Mouse (Mus musculus) neutrophil, adult 5-6 weeks (primary cell): Measurements from ENCODE around the gene Tbc1d14. TPM values are rescaled to one million over a fixed set of nuclear protein-coding genes. Genes with fewer than 3 reads are reported as not detected.

Source experiments
- ATAC-seq: fragments of 151-379, 151-347 bp; 2 replicates; pipeline ENCODE4 v1.8.0; 2017; ENCODE audit warnings: mild to moderate bottlenecking, moderate TSS enrichment; ENCODE audit not compliant: insufficient number of reproducible peaks, poor library complexity, low FRiP score, severe bottlenecking; ENCODE audit errors: extremely low read depth
- total RNA-seq: library from RNA; stranded (forward); fragments of 200-1000 nt; gene quantifications from 2 replicates; pipeline ENCODE4 v1.2.3, GENCODE M21; 2017

Gene Tbc1d14
- total RNA-seq, 1 experiment from 2014 or later = 141 TPM

DNA sequence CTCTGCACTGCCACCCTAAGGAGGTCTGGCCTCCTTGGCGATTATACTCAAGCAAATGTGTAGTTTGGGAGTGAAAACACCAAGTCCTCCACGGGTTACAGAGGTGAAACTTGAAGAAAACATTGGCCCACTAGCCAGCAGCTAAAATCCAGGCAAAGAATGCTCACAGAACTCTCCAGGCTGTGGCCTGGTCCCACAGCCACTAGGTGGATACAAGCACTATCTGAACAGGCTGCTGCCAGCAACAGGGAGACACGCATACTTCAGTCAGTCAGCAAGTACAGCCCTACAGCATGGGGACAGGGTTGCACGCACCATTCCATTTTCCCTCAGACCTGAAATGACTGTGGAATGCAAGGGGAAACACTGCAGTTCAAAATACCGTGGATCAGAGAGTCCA is 66.8 kb downstream of the Tbc1d14 start:
- peak; percentile 49; the same call in 1 of the 2 replicates for ATAC-seq

DNA sequence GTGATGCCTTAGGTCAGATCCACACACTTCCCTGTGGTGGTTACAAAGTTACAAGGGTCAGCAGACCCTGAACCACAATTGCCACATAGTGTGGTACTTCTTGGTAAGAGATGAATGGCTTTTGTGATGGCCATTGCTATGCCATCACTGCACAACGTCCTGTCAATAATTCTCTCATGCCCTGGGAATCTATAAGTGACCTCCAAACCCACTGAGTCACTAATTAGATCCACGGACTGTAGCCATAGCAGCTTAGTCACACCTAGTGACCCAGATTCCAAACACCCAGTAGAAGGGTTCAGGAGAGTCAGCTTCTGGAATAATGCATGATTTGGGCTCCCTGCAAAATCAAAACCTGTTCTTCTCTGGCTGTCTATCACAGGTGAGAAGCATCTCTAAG is 67.9 kb downstream of the Tbc1d14 start:
- ATAC-seq = no peak

DNA sequence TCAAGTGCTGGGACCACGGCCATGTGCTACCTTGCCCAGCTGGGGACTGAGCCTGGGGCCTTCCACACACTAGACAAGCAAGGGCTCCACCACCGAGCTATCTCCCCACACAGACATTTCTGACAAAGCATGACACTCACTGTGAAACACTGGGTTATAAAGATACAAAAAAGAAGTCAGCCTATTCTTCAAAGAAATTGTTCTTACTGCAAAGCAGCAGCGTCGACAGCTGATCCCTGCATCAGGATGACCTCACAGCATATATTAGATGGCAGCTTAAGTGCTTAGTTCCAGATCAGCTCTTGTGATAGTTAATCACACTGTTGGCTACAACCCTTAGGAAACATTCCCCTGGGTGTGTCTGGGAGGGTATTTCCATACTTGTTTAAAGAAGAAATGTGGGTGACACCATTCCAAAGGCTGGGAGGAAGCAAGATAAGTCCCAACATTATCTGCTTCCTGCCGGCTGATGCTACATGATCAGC is 69.8 kb downstream of the Tbc1d14 start:
- ATAC-seq = no peak

DNA sequence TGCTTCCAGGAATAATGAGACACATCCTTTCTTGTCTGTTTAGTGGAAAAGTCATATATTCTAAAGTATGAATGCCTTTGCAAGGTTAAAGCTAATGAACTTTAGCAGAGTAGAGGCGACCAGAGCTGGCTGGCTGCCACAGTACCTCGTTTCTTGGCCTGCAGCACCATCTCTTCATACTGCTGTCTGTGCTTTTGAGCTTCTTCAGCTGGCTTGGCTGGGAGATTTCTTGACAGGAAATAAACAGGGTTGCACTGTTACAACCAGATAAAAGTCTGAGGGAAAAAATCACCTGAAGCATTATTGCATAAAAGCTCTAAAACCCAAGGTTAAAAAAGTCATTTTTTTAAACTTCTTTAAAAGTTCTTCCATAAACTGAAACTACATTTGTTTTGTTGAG is 70.3 kb downstream of the Tbc1d14 start:
- ATAC-seq = no peak

DNA sequence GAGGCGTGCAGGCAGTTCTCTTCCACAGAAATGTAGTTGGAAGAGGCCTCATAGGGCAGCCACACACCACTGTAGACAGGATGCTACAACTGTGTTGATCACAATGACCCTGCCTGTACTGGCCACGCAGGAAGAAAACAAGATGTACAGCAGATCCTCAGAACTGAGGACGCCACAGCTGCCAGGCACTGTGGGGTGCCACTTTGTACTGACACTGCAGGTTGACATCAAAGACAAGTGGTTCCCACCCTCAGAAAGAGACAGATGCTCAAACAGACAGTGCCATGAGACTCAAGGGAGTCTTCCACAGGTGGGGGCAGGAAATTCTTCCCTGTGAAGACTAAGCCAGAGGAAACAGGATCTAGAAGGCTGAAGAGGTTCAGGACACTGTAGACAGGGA is 73.3 kb downstream of the Tbc1d14 start:
- no peak for ATAC-seq

DNA sequence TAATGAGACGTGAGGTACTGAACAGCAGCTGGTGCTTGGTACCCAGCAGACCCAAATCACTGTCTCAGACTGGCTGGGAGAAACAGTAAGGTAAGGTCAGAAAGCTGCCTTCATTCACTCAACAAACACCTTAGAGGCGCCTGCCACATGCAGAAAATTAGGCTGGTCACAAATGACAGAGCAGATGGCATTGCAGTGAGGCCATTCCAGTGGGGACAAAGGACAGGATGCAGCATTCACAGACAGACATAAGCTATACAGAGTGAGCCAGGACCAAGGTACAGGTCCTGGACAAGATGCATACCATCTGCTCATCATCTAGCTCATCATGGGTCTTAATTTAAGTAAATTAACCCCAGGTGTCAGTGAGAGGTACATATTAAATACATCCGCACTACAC is 75.5 kb downstream of the Tbc1d14 start:
- no peak for ATAC-seq

DNA sequence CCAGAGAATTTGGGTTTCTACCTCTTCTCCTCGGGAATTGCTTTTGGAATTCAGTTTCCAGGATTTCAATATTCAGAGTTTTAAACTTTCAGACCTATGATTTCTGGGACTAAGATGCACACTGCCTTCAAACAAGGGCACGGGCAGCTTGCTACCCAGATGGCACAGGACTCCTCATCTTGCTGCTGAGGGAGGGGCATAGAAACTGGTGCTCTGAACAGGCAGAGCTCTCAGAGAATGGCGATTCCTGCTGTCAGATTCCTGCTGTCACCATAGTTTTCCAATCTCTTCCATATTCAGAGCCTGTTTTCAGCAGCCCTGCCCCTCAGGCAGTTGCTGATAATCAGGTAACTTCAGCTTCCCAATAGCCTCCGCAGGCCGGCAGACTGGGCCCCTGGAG is 77.5 kb downstream of the Tbc1d14 start:
- no peak for ATAC-seq

DNA sequence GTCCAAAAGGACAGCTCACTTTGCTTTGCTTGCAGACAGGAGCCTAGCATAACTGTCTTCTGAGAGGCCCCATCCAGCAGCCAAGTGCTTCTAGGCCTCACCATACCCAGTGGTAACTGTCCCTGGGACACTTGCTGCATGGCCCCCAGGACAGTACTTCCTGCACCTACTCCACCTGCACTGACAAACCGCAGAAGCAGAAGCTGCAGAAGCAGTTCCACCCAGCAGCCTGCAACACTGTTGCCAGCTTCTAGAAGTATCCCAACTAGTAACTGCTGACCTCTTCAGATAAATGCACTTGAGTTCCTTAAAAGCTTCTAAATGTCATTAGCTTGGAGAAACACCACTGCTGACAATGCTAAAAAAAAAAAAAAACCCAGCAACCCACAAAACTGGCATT is 78.0 kb downstream of the Tbc1d14 start:
- no peak for ATAC-seq

DNA sequence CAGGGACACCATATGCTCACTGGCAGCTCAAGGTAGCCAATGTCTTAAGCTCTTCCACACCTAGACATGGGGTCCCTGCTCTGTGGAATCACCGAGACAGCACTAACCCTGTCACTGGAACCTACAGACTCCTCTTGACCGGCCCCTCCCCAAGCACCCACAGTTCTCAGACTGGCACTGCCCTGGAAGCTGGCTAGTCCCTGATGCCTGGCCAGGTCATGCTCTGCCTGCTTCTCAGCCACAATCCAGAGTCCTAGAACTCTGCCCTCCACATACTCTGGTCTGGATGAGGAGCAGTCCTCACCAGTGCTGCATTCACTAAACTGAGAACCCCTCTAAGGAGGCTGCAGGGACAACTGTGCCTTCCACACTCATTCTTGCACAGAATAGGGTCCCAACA is 82.1 kb downstream of the Tbc1d14 start:
- ATAC-seq = no peak

DNA sequence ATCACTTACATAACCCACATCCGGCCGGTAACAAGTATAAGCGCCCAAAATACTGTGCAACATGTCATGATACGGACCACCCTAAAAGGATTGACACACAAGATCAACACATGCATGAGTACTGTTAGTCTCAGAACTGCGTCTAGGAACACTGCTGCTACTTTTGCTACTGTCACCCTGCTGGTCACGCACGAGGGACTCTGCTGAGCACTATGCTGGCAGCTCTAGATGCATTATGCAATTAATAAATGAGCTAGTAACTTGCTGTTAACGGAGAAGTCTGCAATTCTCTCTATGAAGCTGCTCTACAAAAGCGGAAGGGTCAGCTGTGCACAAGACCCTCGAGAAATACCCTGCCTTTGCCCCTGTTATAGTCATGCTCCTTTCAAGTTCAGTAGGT is 84.7 kb downstream of the Tbc1d14 start:
- ATAC-seq = no peak

DNA sequence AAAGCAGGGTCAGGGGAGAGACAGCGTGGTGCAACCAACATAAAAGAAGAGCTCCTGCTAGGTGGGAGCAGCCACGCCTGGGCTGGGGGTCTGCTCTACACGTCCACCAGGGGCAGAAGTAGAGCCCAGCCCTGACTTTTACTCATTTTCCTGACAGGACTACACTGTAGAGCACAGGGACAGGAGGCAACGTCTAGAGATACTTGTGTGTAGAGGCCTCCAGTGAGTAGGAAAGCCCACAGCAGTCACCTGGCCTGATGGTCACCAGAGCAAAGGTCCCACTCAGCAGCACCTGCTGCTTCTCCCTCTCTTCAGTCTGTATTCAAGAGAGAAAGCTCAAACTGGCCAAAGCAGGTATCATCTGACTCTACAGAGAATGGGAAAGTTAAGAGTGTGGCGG is 87.4 kb downstream of the Tbc1d14 start:
- no peak for ATAC-seq

DNA sequence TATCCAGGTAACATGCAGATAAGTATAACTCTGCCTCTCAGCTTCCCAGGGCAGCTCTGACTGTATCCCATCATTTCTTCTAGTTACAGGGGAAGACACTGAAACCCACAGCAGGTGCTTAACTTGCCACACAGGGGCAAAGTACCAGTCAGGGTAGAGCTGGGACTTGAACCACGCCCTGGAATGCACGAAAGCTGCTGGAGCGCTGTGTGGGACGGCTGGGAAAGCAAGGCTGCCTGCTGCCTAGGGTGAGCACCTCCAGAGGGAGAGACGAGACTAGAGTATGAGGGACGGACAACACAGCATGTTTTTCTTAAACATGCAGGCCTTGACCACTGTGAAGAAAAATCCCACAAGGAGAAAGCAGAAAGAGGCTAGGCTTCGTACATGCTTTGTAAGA is 87.8 kb downstream of the Tbc1d14 start:
- ATAC-seq = no peak

DNA sequence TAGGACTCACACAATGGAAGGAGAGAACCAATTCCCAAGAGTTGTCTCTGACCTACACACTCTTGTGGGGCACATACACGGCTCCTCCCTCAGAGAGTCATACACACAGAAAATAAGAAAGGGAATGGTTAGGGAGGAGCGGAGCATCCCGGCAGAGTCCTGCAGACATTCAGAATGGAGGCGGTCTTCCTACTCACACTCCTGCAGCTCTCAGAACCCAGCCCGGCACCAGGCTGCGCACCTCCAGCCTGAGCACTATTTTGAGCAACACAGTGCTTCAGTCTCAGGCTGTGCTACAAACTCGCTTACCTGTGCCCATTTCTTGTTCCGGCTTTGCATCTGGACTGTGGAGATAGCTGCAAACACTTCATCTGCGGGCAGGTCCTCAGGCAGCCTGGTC is 98.4 kb downstream of the Tbc1d14 start:
- no peak for ATAC-seq

DNA sequence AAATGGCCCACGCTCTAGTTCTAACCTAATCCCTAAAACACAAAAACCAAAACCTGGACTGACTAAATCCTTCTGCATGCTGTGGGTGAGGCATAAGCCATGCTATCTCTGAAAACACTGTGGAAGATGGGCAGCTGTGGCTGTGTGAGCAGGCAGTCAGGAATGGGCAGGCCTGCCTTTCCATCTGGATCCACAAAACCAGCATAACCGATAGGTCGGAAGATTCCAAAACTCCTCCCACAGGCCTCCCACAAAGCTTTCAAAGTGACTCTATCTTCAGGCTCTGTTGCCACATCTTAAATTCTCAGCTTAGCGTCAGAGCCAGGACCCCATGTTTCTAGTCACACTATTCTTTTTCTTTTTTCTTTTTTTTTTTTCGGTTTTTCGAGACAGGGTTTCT is 99.2 kb downstream of the Tbc1d14 start:
- ATAC-seq = no peak

DNA sequence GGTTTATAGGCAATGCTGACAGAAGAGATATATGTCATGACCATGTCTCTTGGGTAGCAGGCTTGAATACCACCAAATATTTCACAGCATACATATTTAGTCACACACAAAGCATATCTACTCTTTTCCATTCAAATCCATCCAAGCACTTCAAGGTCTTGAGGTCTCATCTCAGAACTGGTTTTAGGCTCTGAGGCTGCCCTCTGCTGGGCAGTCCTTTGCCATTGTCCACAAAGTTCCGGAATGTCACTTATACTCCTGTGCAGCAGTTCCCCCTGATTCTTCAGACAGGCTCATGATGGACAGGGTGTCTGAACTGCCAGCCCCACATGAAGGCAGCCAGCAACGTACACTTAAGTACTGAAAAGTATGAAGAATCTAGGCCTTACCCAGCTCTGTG is 103.9 kb downstream of the Tbc1d14 start:
- ATAC-seq = no peak

DNA sequence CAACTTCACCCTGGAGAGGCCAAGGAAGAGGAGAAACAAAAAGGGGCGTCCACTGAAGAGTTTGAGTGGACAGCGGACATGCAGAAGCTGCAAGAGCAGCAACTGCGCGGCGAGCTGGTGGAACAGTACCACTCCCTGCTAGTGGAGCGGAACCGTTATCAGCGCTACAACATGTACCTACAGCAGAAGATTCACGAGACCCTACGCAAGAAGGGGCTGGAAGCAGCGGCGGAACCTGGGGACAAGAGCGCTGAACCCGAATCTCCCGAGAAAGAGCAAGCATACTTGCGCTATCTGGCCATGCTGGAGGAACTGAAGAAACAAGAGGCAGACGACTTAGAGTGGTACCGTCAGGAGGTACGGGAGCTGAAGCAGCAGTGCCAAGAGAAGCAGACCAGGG is 107.8 kb downstream of the Tbc1d14 start:
- ATAC-seq = no peak

DNA sequence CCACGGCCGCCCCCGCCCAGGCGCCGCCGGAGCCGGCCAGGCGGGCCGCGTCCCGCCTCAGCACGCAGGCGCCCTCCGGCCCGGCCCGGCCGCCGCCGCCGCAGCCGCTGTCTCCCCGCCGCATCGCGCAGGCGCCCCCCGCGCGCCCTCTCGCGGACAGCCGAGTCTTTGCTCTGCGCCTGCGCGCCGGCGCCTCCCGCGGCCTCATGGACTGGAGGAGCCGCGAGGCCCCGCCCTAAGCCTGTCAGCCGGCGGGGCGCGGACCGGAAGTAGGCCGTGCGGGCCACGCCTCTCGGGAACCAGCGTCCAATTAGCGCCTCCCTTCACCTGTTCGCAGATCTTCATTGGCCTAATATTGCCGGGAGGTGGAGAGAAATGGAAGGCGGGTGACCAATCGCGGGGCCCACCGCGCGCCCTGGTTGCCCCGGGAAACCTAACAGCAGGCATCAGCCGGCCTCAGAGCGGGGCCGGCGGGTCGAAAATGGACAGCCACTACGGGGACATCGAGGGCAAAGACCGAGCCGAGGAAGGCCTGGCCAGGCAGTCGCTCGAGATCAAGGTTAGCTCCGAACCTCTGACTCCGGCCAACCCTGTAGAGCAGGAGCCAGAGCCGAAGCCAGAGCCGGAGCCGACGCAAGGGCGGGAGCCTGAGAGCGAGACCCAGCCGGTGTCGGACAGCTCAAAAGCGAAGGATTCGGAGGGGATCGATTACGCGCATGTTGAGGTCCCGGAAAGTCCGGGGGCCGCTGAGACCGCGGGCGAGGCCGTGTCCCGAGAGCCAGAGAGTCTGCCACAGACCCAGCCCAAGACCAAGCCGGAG is 108.7 kb downstream of the Tbc1d14 start, which contains the start of the genes Tada2b and Ccdc96:
Gene Tada2b (minus strand): TSS at position 115 of the 820 bp plus-strand sequence.
Gene Ccdc96 (plus strand): TSS at position 418 of the 820 bp plus-strand sequence.
- peak; percentile 90 for ATAC-seq

DNA sequence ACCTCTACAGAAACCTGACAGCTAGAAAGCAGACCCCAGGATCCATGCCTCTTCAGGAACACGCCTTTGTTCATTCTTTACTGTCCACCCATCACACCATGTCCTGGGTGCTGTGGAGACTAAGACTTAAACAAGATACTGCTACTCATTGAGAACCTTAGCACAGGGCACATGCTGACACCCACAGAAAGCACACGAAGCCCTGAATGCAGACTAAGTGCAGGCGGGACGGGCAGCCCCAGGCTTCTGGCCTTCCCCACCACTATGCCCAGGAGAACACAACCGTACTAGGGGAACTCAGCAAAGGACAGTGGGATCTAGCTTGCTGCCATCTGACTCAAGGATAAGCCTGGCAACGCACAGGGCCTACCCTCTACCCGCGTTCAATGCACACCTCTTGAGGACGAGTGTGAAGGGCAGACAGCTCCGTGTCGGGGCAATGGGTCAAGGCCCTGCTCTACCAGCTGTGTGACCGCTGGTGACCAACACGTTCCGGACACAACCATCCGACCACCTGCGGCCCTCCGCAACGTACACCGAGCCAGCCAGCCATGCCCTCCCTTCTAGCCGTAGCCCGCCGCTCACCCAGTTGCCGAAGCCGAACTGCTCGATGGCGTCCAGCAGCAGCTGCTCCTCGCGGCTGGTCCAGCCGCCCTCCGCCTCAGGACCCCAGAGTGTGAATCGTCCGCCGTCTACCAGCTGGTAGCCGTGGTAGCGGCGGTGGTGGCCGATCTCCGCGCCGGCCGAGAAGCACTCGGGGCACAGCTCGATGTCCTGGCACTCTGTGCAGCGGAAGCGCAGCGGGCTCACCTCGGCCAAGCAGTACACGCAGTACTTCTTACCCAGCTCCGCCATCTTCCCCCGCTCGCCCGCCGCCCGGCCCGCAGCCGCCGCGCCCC is 109.6 kb downstream of the Tbc1d14 start:
- ATAC-seq = no peak; the same call in 1 of the 2 replicates

DNA sequence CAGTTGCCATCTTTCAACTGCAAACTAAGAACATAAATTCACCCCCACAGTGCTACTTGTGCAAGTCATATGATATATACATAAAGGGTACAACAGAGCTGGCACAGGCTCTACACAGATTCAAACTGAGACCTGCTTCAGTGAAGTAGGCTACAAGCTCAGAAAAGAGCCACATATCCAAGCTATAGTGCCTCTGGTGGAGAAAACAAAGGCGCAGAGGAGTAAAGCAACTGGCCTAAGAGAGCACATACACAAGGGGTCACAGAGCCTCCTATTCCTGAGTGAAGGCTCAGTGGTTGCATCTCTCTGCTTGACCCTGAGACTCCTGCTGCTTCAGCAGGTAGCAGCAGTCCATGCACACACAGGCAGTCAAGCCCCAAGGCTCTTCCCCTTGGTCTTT is 112.0 kb downstream of the Tbc1d14 start:
- no peak for ATAC-seq

DNA sequence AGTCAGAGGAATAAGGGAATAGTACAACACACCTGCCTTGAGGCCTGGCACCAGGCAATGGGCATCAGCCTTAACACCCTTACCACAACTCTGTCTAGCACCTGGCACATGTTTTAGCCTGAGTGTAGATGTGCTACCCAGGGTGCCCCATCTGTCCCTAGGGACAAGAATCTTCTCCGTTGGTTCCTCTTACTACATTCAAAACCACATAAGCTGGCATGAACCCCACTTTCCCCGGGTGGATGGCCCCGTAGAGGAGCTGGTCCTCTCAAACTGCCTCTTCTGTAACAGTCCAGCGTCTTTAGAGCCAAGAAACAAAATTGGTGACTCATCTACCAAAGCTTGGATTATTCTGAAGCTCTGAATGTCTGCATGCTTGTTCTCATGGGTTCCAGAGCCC is 112.7 kb downstream of the Tbc1d14 start:
- ATAC-seq = peak; percentile 31; the same call in 1 of the 2 replicates
